Mouse (Mus musculus) gastrocnemius, adult 2 months (tissue): ENCODE data around the gene Alppl2. TPM values are rescaled to one million over a fixed set of nuclear protein-coding genes. Genes with fewer than 3 reads are reported as not detected.

ENCODE experiments used
- DNase-seq: peaks from one replicate; pipeline ENCODE4 v3.0.0; 2022
- H3K27ac ChIP-seq: fragments of 200-600 bp; 2 replicates; pipeline ENCODE4 v1.8.1; 2022; ENCODE audit warnings: mild to moderate bottlenecking
- H3K4me3 ChIP-seq: fragments of 200-600 bp; 2 replicates; pipeline ENCODE4 v1.8.1; 2022; ENCODE audit warnings: mild to moderate bottlenecking, moderate library complexity
- CTCF ChIP-seq: fragments of 200-600 bp; IDR thresholded peaks from 2 replicates; pipeline ENCODE4 v1.8.1; 2022; ENCODE audit warnings: antibody characterized with exemption, mild to moderate bottlenecking, moderate library complexity
- intact Hi-C: fragments of 180-260 bp; cut with DNase I; formaldehyde crosslinking; loops from one replicate; pipeline ENCODE4 v1.15.1; 2025
- total RNA-seq, 2 experiments: library from RNA; stranded (reverse); gene quantifications; 2 replicates each; pipeline ENCODE4 v1.2.3; 2021

Alppl2 gene
- total RNA-seq, 2 experiments from 2014 or later: not detected

DNA sequence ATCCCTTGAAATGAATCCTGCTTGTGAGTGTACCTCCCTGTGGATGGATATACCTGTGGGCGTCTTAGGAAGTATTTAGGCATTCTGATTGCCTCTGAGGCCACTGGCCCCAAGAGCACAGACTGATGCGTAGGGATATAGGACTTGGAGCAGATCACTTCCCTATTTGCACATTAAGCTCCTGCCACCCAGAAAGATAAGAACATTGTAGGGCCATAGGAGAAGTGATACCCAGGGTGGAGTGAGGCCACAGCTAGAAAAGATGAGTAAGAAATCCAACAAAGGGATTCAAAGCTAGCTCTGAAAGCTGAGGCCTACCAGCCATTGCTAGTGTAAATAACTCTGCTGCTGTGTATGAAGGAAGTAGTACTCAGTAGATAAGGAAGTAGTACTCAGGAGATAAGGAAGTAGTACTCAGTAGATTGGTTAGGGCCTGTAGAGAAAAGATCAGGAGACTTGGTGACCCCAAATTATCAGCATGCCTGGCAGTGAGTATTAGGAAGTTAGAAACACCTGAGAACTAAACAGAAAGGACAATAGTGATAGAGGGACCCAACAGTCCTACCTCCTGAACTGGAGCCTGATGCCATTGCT is 51.2 kb downstream of the Alppl2 start:
- intact Hi-C loops: no loop called here
- DNase-seq: no peak
- TF ChIP-seq CTCF: no peak

More for the DNA sequence above, 51.2 kb downstream of the Alppl2 start:
- H3K27ac ChIP-seq: no peak overlapping the region
- no peak overlapping the region for H3K4me3 ChIP-seq

Other genes with a start within 250 kb of the Alppl2 start
- gene Alpi, start 11.7 kb upstream of the Alppl2 start, total RNA-seq: not detected
- gene Akp3, start 35.0 kb upstream of the Alppl2 start, total RNA-seq: not detected
- not detected for gene Ecel1, start 66.6 kb upstream of the Alppl2 start, total RNA-seq
- gene Prss56, start 93.4 kb upstream of the Alppl2 start, total RNA-seq: not detected
- 1 to 10 TPM; 1.8 to 2.3 TPM for gene Chrnd, start 100.7 kb upstream of the Alppl2 start, total RNA-seq
- not detected for gene Chrng, start 114.7 kb upstream of the Alppl2 start, total RNA-seq
- 10 to 100 TPM; 53.0 to 57.0 TPM for gene Eif4e2, start 124.0 kb upstream of the Alppl2 start, total RNA-seq
- 1 to 10 TPM; 3.7 to 7.4 TPM for gene Efhd1, start 174.4 kb upstream of the Alppl2 start, total RNA-seq
- 10 to 100 TPM; 38.2 to 40.2 TPM for gene Gigyf2, start 237.1 kb upstream of the Alppl2 start, total RNA-seq